Mouse (Mus musculus): Measurements from ENCODE around the gene Ing4.
A peak's percentile ranks its signal among the peaks of the same experiment; 100 is the strongest.

DNA sequence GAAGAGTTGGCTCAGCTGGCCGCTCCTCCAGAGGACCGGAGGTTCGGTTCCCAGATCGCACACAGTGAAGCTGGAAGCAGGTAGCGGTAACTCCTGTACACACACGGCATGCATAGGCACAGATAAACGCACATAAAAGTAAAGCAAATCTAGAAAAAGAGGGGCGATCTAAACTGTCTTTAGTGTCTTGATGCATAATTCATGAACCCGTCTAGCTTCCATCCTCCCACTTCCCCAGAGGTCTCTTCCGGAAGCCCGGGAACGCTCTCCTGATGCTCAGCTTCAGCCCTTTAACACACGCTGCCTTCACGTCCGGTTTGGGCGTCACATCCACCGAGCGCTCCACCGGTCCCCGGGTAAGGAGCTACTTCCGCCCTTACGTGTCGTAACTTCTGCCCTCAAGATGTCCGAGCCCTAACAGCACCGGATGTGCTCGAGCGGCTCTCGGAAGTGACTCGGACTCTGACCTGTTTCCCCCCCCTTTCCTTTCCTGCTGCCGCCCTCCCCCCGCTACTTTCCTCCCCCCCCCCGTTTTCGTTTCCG, 30.9 kb upstream of the Ing4 start:
- TF ChIP-seq CTCF (IDR thresholded peaks at IDR 0.05; ENCODE audit: borderline replicate concordance, insufficient read depth, low read length) (no peak), POLR2A (IDR thresholded peaks at IDR 0.05; ENCODE audit: low read depth, low read length) (peak; percentile 89)
